Mouse (Mus musculus) megakaryocyte, embryonic 14.5 days (primary cell): Measurements from ENCODE around the gene Smyd4.

Experiments used
- FLI1 ChIP-seq: IDR thresholded peaks from 2 replicates; pipeline ENCODE4 v1.6.1; 2012; ENCODE audit warnings: low read length, inconsistent platforms, mixed read lengths
- GATA1 ChIP-seq: IDR thresholded peaks from 3 replicates; pipeline ENCODE4 v1.6.1; 2012; ENCODE audit warnings: mixed read lengths, low read length, inconsistent platforms, borderline replicate concordance

DNA sequence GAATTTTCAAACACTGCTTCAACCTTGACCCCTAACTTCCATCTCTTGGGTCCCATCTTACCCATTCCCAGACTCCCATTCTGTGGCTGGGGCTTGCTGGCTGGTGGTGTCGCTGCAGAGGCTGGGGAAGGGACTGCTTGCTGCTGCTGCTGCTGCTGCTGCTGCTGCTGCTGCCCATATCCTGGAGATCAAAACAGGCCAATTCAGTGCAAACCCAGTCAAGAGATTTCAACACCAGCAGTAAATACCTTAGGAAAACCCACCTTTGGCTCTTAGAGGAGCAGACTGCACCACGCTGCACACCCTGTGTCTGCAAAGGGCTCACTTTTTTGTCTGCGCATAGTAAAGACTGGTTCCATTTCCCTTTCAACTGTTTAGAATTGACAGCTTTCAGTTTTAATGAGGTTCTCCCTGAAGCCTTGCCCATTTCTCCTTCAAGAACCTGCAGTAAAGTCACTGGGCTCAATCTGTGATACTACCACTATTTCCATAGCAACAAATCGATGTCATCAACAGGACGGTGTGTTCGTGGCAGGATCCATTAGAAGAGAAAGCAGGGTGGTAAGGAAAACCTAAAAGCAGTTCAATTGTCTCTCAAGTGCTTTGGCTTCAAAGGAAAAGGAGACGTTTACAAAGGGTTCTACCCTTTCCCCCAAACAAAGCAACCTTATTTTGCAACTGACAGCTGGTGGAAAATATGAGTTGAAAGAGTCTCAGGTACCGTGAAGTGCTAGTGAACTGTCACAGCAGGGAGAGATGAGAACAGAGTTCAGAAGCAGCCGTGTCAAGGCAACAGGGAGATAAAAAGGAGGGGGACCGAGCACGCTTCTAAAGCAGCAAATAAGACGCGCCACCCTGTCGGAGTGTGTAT, 29.6 kb upstream of the Smyd4 start:
- TF ChIP-seq GATA1 (no peak), FLI1 (no peak)
